Mouse (Mus musculus) lung, adult 2 months (tissue): ENCODE results near the gene Hipk1.

ENCODE experiments used
- CTCF ChIP-seq: fragments of 200-500 bp; IDR thresholded peaks from 2 replicates; pipeline ENCODE4 v1.5.1; 2011; ENCODE audit warnings: mild to moderate bottlenecking, low read length, control low read depth; ENCODE audit not compliant: insufficient read depth
- POLR2A ChIP-seq: fragments of 200-500 bp; IDR thresholded peaks from 2 replicates; pipeline ENCODE4 v1.6.1; 2011; ENCODE audit warnings: low read depth, mild to moderate bottlenecking, control low read depth, low read length, borderline replicate concordance; ENCODE audit errors: extremely low read depth

DNA sequence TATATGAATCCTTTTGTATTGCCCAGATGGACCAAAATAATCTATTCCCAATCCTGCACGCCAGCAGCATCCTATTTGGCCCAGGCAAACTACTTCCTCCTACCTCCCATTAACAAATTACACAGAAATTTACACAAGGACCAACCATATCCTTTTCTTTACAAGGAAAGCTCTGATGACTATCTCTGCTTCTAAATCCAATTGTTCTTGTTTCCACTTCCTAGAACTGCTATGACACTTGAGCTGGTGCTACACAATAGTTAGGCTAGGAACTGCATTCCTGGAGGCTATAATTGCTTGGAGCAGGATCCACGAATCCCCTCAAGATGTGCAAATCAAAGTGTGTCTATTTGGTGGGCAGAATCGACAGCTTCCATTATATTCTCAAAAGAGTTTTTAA, 24.6 kb downstream of the Hipk1 start:
- TF ChIP-seq CTCF = no peak
- TF ChIP-seq POLR2A = no peak
